Mouse (Mus musculus): ENCODE data around the gene Ntm.

The Ntm gene

GRCm38 (mm10) chr9:29318676-29319162, 644.2 kb downstream of the Ntm start:
- no peak for DNase-seq (ENCODE audit: low spot score)

- peak; percentile 31 for DNase-seq (ENCODE audit: low spot score)
These were observed 645.3 kb downstream of the Ntm start for GRCm38 (mm10) chr9:29317623-29318022.

GRCm38 (mm10) chr9:29315842-29316241, 647.1 kb downstream of the Ntm start:
- DNase-seq (ENCODE audit: low spot score) = no peak

- no peak for DNase-seq (ENCODE audit: low spot score)
These were observed 656.0 kb downstream of the Ntm start for GRCm38 (mm10) chr9:29306961-29307360.

- no peak for DNase-seq (ENCODE audit: low spot score)
These were observed 664.6 kb downstream of the Ntm start for GRCm38 (mm10) chr9:29298340-29298739.

GRCm38 (mm10) chr9:29296752-29297151, 666.2 kb downstream of the Ntm start:
- no peak for DNase-seq (ENCODE audit: low spot score)

GRCm38 (mm10) chr9:29288003-29288704, 674.8 kb downstream of the Ntm start:
- no peak for DNase-seq (ENCODE audit: low spot score)

GRCm38 (mm10) chr9:29285144-29285543, 677.8 kb downstream of the Ntm start:
- no peak for DNase-seq (ENCODE audit: low spot score)

GRCm38 (mm10) chr9:29272861-29273260, 690.1 kb downstream of the Ntm start:
- no peak for DNase-seq (ENCODE audit: low spot score)

- no peak for DNase-seq (ENCODE audit: low spot score)
These were observed 693.0 kb downstream of the Ntm start for GRCm38 (mm10) chr9:29269988-29270387.

GRCm38 (mm10) chr9:29269277-29269646, 693.7 kb downstream of the Ntm start:
- DNase-seq (ENCODE audit: low spot score) = no peak

GRCm38 (mm10) chr9:29268583-29269276, 694.2 kb downstream of the Ntm start:
- no peak for DNase-seq (ENCODE audit: low spot score)

GRCm38 (mm10) chr9:29267663-29268062, 695.3 kb downstream of the Ntm start:
- DNase-seq (ENCODE audit: low spot score) = no peak

- DNase-seq (ENCODE audit: low spot score) = no peak
These were observed 697.8 kb downstream of the Ntm start for GRCm38 (mm10) chr9:29265177-29265576.

- DNase-seq (ENCODE audit: low spot score) = no peak
These were observed 700.1 kb downstream of the Ntm start for GRCm38 (mm10) chr9:29262836-29263235.

- no peak for DNase-seq (ENCODE audit: low spot score)
These were observed 710.1 kb downstream of the Ntm start for GRCm38 (mm10) chr9:29252866-29253265.

GRCm38 (mm10) chr9:29250813-29251212, 712.1 kb downstream of the Ntm start:
- DNase-seq (ENCODE audit: low spot score) = no peak

GRCm38 (mm10) chr9:29247812-29248211, 715.1 kb downstream of the Ntm start:
- DNase-seq (ENCODE audit: low spot score) = no peak

GRCm38 (mm10) chr9:29244006-29244405, 718.9 kb downstream of the Ntm start:
- no peak for DNase-seq (ENCODE audit: low spot score)

- DNase-seq (ENCODE audit: low spot score) = no peak
These were observed 720.2 kb downstream of the Ntm start for GRCm38 (mm10) chr9:29242497-29243422.

GRCm38 (mm10) chr9:29240797-29241196, 722.1 kb downstream of the Ntm start:
- DNase-seq (ENCODE audit: low spot score) = no peak

GRCm38 (mm10) chr9:29238973-29239372, 724.0 kb downstream of the Ntm start:
- no peak for DNase-seq (ENCODE audit: low spot score)

All from layer of hippocampus, adult 9-10 months (tissue).